Mouse (Mus musculus): Measurements from ENCODE around the gene Got2.

The Got2 gene

GRCm38 (mm10) chr8:95888285-95889136, at the start of gene Got2:
TSS of gene Got2 (minus strand) at chr8:95888547.
- DNase-seq (ENCODE audit: low read depth, low spot score), result peak; percentile 85

GRCm38 (mm10) chr8:95932841-95933240, 44.5 kb upstream of the Got2 start:
- DNase-seq (ENCODE audit: low read depth, low spot score), result no peak

- DNase-seq (ENCODE audit: low read depth, low spot score), result no peak
Observed at GRCm38 (mm10) chr8:95929821-95930220, 41.5 kb upstream of the Got2 start.

- no peak for DNase-seq (ENCODE audit: low read depth, low spot score)
Observed at GRCm38 (mm10) chr8:95916106-95916505, 27.8 kb upstream of the Got2 start.

- DNase-seq (ENCODE audit: low read depth, low spot score), result peak; percentile 62
Observed at GRCm38 (mm10) chr8:95914905-95915643, 26.7 kb upstream of the Got2 start.

- no peak for DNase-seq (ENCODE audit: low read depth, low spot score)
Observed at GRCm38 (mm10) chr8:95911240-95911639, 22.9 kb upstream of the Got2 start.

GRCm38 (mm10) chr8:95907885-95908284, 19.5 kb upstream of the Got2 start:
- DNase-seq (ENCODE audit: low read depth, low spot score), result no peak

- no peak for DNase-seq (ENCODE audit: low read depth, low spot score)
Observed at GRCm38 (mm10) chr8:95906738-95907137, 18.4 kb upstream of the Got2 start.

GRCm38 (mm10) chr8:95901864-95902263, 13.5 kb upstream of the Got2 start:
- no peak for DNase-seq (ENCODE audit: low read depth, low spot score)

GRCm38 (mm10) chr8:95893701-95894100, 5.4 kb upstream of the Got2 start:
- DNase-seq (ENCODE audit: low read depth, low spot score), result no peak

GRCm38 (mm10) chr8:95887578-95888284, 616 bp downstream of the Got2 start:
- peak; percentile 47 for DNase-seq (ENCODE audit: low read depth, low spot score)

GRCm38 (mm10) chr8:95886647-95887577, 1.4 kb downstream of the Got2 start:
- DNase-seq (ENCODE audit: low read depth, low spot score), result no peak

- DNase-seq (ENCODE audit: low read depth, low spot score), result no peak
Observed at GRCm38 (mm10) chr8:95885966-95886365, 2.4 kb downstream of the Got2 start.

- DNase-seq (ENCODE audit: low read depth, low spot score), result no peak
Observed at GRCm38 (mm10) chr8:95885271-95885841, 3.0 kb downstream of the Got2 start.

- no peak for DNase-seq (ENCODE audit: low read depth, low spot score)
Observed at GRCm38 (mm10) chr8:95884491-95884890, 3.9 kb downstream of the Got2 start.

- no peak for DNase-seq (ENCODE audit: low read depth, low spot score)
Observed at GRCm38 (mm10) chr8:95882191-95882590, 6.2 kb downstream of the Got2 start.

GRCm38 (mm10) chr8:95881576-95881975, 6.8 kb downstream of the Got2 start:
- no peak for DNase-seq (ENCODE audit: low read depth, low spot score)

GRCm38 (mm10) chr8:95879823-95880222, 8.5 kb downstream of the Got2 start:
- DNase-seq (ENCODE audit: low read depth, low spot score), result no peak

GRCm38 (mm10) chr8:95878176-95878962, 10.0 kb downstream of the Got2 start:
- no peak for DNase-seq (ENCODE audit: low read depth, low spot score)

GRCm38 (mm10) chr8:95875270-95875669, 13.1 kb downstream of the Got2 start:
- DNase-seq (ENCODE audit: low read depth, low spot score), result no peak
